Mouse (Mus musculus) splenic B cell, adult 2 months (primary cell): ENCODE data around the gene Cdx2.
A peak's percentile ranks its signal among the peaks of the same experiment; 100 is the strongest.

Experiments
- DNase-seq: peaks from one replicate; pipeline ENCODE4 v3.0.0-alpha.2; 2011; ENCODE audit warnings: low read depth, low spot score
- H3K27me3 ChIP-seq: 2 replicates; pipeline ENCODE4 v1.6.1; 2012; ENCODE audit warnings: mild to moderate bottlenecking, low read length, moderate library complexity, mixed read lengths; ENCODE audit not compliant: control insufficient read depth, poor library complexity, insufficient read depth, severe bottlenecking
- H3K36me3 ChIP-seq: 2 replicates; pipeline ENCODE4 v1.6.1; 2012; ENCODE audit warnings: mild to moderate bottlenecking, low read length, moderate library complexity, mixed read lengths; ENCODE audit not compliant: control insufficient read depth, poor library complexity, insufficient read depth, severe bottlenecking

Cdx2 gene

GRCm38 (mm10) chr5:147329946-147330345 is 22.9 kb upstream of the Cdx2 start:
- no peaks in the 10 kb centered on the region for H3K27me3 ChIP-seq
- no peaks in the 10 kb centered on the region for H3K36me3 ChIP-seq
- no peak for DNase-seq

DNA sequence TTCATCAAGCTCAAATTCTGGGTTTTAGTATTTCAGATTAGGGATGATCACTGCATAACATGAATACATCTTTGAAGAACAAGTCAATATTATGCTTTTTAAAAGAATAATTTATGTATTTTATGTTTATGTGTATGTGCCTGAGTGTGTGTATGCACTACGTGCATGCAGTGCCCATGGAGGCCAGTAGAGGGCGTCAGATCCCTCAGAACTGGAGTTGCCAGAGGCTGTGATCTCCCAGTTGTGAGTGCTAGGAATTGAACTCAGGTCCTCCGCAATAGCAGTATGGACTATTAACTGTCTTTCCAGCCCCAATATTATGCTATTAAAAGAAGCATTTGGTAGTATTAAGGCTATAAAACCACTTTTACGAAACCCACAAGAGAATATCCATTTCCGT is 20.6 kb upstream of the Cdx2 start:
- Histone ChIP-seq H3K36me3 (no peaks in the 10 kb centered on the region), H3K27me3 (no peaks in the 10 kb centered on the region)
- no peak for DNase-seq

DNA sequence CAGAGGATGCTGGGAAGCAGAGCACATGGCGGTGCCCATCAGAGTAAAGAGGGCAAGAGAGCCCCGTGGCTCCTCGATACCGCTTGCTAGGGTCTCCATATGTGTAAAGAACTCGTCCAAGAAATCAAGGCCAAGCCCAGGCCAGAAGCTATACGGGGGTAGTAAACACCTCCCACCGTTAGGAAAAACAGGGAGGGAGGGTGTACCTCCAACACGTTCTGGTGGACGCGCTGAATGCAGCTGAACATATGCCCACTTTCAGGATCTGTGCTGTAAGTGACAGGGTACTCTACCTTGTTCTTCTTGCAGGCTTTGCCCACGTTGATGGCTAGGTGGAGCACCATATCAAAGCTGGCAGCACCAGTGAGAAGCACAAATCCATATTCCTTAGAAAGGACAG is 18.9 kb upstream of the Cdx2 start:
- H3K27me3 ChIP-seq: no peaks in the 10 kb centered on the region
- H3K36me3 ChIP-seq: no peaks in the 10 kb centered on the region
- no peak for DNase-seq

GRCm38 (mm10) chr5:147323237-147323917 is 16.3 kb upstream of the Cdx2 start:
- Histone ChIP-seq H3K36me3 (no peaks in the 10 kb centered on the region), H3K27me3 (no peaks in the 10 kb centered on the region)
- DNase-seq: peak; percentile 89

DNA sequence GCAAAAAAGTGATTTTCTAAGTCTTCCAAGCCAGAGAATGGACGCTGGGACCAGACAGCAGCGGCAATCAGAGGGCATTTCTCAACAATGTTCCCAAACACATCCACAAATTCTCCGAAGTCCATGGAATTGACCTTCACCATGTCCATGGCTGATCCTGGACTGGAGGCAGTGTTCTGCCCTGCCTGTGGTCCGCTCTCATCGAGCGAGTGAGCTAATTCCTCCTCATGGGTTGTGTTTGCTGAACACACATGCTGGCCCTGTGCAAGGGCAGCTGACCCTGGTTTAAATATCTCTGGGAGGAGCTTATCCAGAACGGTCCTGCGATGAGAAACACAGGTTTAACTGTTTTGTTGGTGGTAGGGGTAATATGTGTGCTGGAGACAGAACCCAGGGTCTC is 15.1 kb upstream of the Cdx2 start, which contains the start of gene Urad:
TSS of gene Urad (minus strand) at position 258 of the 400 bp plus-strand sequence.
- no peaks in the 10 kb centered on the region for H3K27me3 ChIP-seq
- no peaks in the 10 kb centered on the region for H3K36me3 ChIP-seq

DNA sequence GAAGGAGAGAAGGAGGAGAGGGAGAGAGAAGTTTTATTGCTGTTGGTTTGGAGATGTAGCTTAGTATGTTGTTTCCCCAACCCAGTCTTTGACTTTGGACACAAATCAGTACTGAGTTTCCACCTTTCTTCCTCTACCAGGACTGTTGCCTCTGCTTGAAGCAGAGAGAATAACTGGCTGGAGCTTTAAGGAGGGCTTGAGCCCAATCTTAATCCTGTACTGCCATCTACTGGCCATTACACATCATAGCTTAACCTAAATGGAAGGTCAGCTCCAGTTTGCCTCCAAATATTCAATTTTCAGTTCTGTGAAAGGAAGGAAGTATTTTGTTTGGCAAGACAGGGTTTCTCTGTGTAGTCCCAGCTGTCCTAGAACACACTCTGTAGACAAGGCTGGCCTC is 12.6 kb upstream of the Cdx2 start:
- peaks cover 3% of the 10 kb centered on the region for H3K27me3 ChIP-seq
- H3K36me3 ChIP-seq: no peaks in the 10 kb centered on the region
- peak; percentile 83 for DNase-seq

More for the DNA sequence above, 15.1 kb upstream of the Cdx2 start, which contains the start of gene Urad:
- DNase-seq: no peak

GRCm38 (mm10) chr5:147317991-147318390 is 10.9 kb upstream of the Cdx2 start:
- Histone ChIP-seq H3K27me3 (peaks cover 3% of the 10 kb centered on the region), H3K36me3 (no peaks in the 10 kb centered on the region)
- peak; percentile 42 for DNase-seq

GRCm38 (mm10) chr5:147317321-147317720 is 10.3 kb upstream of the Cdx2 start:
- no peaks in the 10 kb centered on the region for H3K36me3 ChIP-seq
- H3K27me3 ChIP-seq: peaks cover 3% of the 10 kb centered on the region
- no peak for DNase-seq

DNA sequence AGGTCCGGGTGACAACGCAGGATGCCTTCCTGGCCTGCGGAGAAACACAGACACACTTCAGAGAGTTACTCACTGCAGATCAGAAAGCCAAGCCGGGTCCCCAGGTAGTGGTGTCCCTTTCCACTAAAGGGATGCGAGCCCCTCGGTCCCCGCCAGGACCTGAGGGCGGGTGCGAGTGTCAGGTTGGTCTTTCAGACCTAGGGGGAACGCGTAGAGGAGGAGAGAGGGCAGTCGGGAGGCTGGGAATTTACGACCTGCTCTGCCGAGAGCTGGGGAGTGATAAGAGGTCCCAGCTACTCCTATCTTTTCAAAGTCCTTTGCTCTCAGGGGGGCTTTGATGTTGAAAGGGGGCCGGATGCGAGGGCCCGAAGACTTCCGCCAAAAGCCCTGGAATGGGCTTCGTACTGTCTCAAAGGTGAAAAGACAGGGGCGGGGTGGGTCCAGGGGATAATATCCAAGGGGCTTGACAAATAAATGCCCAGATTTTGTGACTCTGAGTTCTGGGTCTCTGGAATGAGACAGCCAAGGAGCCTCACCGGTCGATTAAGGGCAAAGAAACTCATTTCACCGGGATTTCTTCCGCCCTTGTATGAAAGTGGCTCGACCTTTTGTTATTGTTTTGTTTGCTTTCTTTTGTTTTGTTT is 8.5 kb upstream of the Cdx2 start:
- Histone ChIP-seq H3K36me3 (no peaks in the 10 kb centered on the region), H3K27me3 (peaks cover 3% of the 10 kb centered on the region)
- no peak for DNase-seq

- H3K36me3 ChIP-seq: no peaks in the 10 kb centered on the region
- peaks cover 3% of the 10 kb centered on the region for H3K27me3 ChIP-seq
- DNase-seq: peak; percentile 20
These were observed 7.8 kb upstream of the Cdx2 start for GRCm38 (mm10) chr5:147314646-147315431.

- DNase-seq: no peak
- peaks cover 3% of the 10 kb centered on the region for H3K27me3 ChIP-seq
- no peaks in the 10 kb centered on the region for H3K36me3 ChIP-seq
These were observed 6.0 kb upstream of the Cdx2 start for GRCm38 (mm10) chr5:147312830-147313685.

- no peaks in the 10 kb centered on the region for H3K27me3 ChIP-seq
- DNase-seq: no peak
- no peaks in the 10 kb centered on the region for H3K36me3 ChIP-seq
These were observed 2.7 kb upstream of the Cdx2 start for GRCm38 (mm10) chr5:147309786-147310185.

- no peaks in the 10 kb centered on the region for H3K36me3 ChIP-seq
- DNase-seq: no peak
- H3K27me3 ChIP-seq: no peaks in the 10 kb centered on the region; the same call in 1 of the 2 replicates
These were observed 1.4 kb upstream of the Cdx2 start for GRCm38 (mm10) chr5:147308451-147308850.

DNA sequence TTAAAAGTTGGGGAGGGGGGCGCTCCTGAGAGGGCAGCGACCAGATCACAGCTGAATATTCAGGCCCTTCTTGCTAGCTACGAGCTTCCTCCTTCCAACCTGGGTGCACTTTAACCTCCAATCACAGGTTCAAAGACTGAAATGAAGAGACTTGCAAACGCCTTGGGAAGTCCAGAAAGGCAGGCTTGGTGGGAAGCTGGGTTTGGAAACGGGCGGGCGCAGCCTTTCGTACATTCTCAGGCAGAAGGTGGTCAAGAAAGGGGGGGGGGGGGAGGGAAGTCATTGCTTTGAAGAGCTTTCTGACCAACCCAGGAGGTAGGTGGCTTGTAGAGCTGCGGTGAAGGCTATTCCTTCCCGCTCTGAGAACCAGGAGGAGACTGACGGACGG is 322 bp upstream of the Cdx2 start:
- DNase-seq: no peak
- H3K27me3 ChIP-seq: no peaks in the 10 kb centered on the region; the same call in 1 of the 2 replicates
- no peaks in the 10 kb centered on the region for H3K36me3 ChIP-seq
